8 mouse cellular contexts compared by ENCODE assay signal in genomic region chr17:35996949-35997348, GRCm38 (mm10). TPM values are rescaled to one million over a fixed set of nuclear protein-coding genes. Genes with fewer than 3 reads are reported as not detected.
DNase-seq lines count a peak whose midpoint lies in the region; ATAC-seq and TF ChIP-seq lines count a peak whose summit lies in the region.

No protein-coding gene starts in this region.

- intact Hi-C loops in heart, postnatal 25 days (cut with DNase I), result loop anchor here (1.0 to 5.0 kb wide), 2 partner anchors 38 to 115 kb away; no protein-coding TSS in a partner anchor

- 2% methylated on average over 11 of the region's 11 CpGs for WGBS in forebrain, embryonic 15.5 days
- under 1% methylated on average over 11 of the region's 11 CpGs for WGBS in lung, adult 2 months

- no peaks in the 10 kb centered on the region for H3K27me3 ChIP-seq in ES-Bruce4 (ENCODE audit: control insufficient read depth, insufficient read depth, low read length, poor library complexity, severe bottlenecking)
- H3K27me3 ChIP-seq in forebrain, embryonic 15.5 days, result no peaks in the 10 kb centered on the region

- peak; percentile 26; the same call in 1 of the 2 replicates for TF ChIP-seq EP300 in ES-Bruce4 (IDR thresholded peaks at IDR 0.05; ENCODE audit: insufficient read depth, low read depth, low read length)

- no peak overlapping the region for H3K4me2 ChIP-seq in forebrain, embryonic 15.5 days (replicated peaks)

- H3K27ac ChIP-seq in ES-Bruce4 (ENCODE audit: insufficient read depth, low read length), result no peak overlapping the region
- no peak overlapping the region for H3K27ac ChIP-seq in forebrain, embryonic 15.5 days (replicated peaks)

- peak; percentile 94 for DNase-seq in cerebellum, adult 11 months
- peak; percentile 84 for DNase-seq in heart, postnatal 25 days (ENCODE audit: low spot score)
- peak; percentile 89 to 98 for DNase-seq in layer of hippocampus, adult 18-20 months (ENCODE audit: low spot score in 2 of 2)
- peak; percentile 93 for DNase-seq in lung, adult 2 months
- DNase-seq in thymus, adult 18-20 months, result peak; percentile 89 to 96

- peak; percentile 92 for TF ChIP-seq CTCF in ES-Bruce4 (IDR thresholded peaks at IDR 0.05; ENCODE audit: low read depth, low read length)
- TF ChIP-seq CTCF in lung, adult 2 months (IDR thresholded peaks at IDR 0.05; ENCODE audit: insufficient read depth, low read length), result peak; percentile 95

- peak; percentile 65 for ATAC-seq in forebrain, embryonic 15.5 days (replicated peaks)
- ATAC-seq in neutrophil, adult 5-6 weeks (ENCODE audit: extremely low read depth, insufficient number of reproducible peaks, low FRiP score, poor library complexity, severe bottlenecking), result peak; percentile 75

- peaks cover 3% of the 10 kb centered on the region; the same call in 1 of the 2 replicates for H3K36me3 ChIP-seq in ES-Bruce4 (ENCODE audit: control insufficient read depth, insufficient read depth, low read length, poor library complexity, severe bottlenecking)
- no peaks in the 10 kb centered on the region for H3K36me3 ChIP-seq in forebrain, embryonic 15.5 days

- peaks cover 23% of the 10 kb centered on the region for H3K9me3 ChIP-seq in ES-Bruce4 (replicated peaks; ENCODE audit: control insufficient read depth, insufficient read depth, low read length, poor library complexity, severe bottlenecking)
- H3K9me3 ChIP-seq in forebrain, embryonic 15.5 days, result no peaks in the 10 kb centered on the region

- no peak overlapping the region for H3K4me3 ChIP-seq in ES-Bruce4 (ENCODE audit: low read depth, low read length)
- H3K4me3 ChIP-seq in forebrain, embryonic 15.5 days, result no peak overlapping the region
- no peak overlapping the region for H3K4me3 ChIP-seq in lung, adult 2 months (replicated peaks; ENCODE audit: extremely low read depth, low read depth, low read length)

- H3K4me1 ChIP-seq in ES-Bruce4 (ENCODE audit: control insufficient read depth, insufficient read depth, low read length), result no peaks in the 10 kb centered on the region
- H3K4me1 ChIP-seq in forebrain, embryonic 15.5 days, result peaks cover 26% of the 10 kb centered on the region
- H3K4me1 ChIP-seq in lung, adult 2 months (ENCODE audit: control insufficient read depth, insufficient read depth, low read length), result peaks cover 6% of the 10 kb centered on the region; the same call in 1 of the 2 replicates

- H3K9ac ChIP-seq in ES-Bruce4 (ENCODE audit: low read depth, poor library complexity, severe bottlenecking), result no peak overlapping the region
- H3K9ac ChIP-seq in forebrain, embryonic 15.5 days (replicated peaks), result no peak overlapping the region

- TF ChIP-seq POLR2A in ES-Bruce4 (IDR thresholded peaks at IDR 0.05; ENCODE audit: insufficient read depth, low read length), result no peak
- TF ChIP-seq POLR2A in lung, adult 2 months (IDR thresholded peaks at IDR 0.05; ENCODE audit: borderline replicate concordance, extremely low read depth, low read depth, low read length), result 0 out of 2 replicates have a peak, but pooled peaks have one; percentile 3

RNA-seq across cellular contexts. Expression of gene Prr3, which starts 16.9 kb away (rescaled TPM):
- 25.5 and 33.5 TPM in 2 replicates for polyA plus RNA-seq in ES-Bruce4 (2011; ENCODE audit: insufficient read depth, insufficient read length, low read depth, missing spikeins)
- polyA plus RNA-seq in forebrain, embryonic 15.5 days (2015; fragmentation: Nextera tagmentation; extraction: Ambion mirVana), result 76.8 and 92.2 TPM in 2 replicates
- total RNA-seq in heart, postnatal 25 days (2021), result 1 to 10 TPM; 3.8 to 4.4 TPM
- total RNA-seq in layer of hippocampus, adult 18-20 months (2021), result 10 to 100 TPM; 39.8 to 41.6 TPM
- 16.0 and 19.0 TPM in 2 replicates for polyA plus RNA-seq in lung, adult 2 months (2012; rRNA removed)
- total RNA-seq in neutrophil, adult 5-6 weeks (2017), result 21.6 and 33.6 TPM in 2 replicates

RNA-seq across cellular contexts. Expression of gene Gnl1, which starts 17.3 kb away (rescaled TPM):
- polyA plus RNA-seq in ES-Bruce4 (2011; ENCODE audit: insufficient read depth, insufficient read length, low read depth, missing spikeins), result 34.5 and 37.0 TPM in 2 replicates
- polyA plus RNA-seq in forebrain, embryonic 15.5 days (2015; fragmentation: Nextera tagmentation; extraction: Ambion mirVana), result 57.0 and 59.2 TPM in 2 replicates
- total RNA-seq in heart, postnatal 25 days (2021), result 10 to 100 TPM; 26.4 to 26.6 TPM
- 100 to 1,000 TPM; 147 to 150 TPM for total RNA-seq in layer of hippocampus, adult 18-20 months (2021)
- polyA plus RNA-seq in lung, adult 2 months (2012; rRNA removed), result 34.1 and 37.1 TPM in 2 replicates
- 39.3 and 41.5 TPM in 2 replicates for total RNA-seq in neutrophil, adult 5-6 weeks (2017)

RNA-seq across cellular contexts. Expression of gene H2-T24, which starts 23.4 kb away (rescaled TPM):
- polyA plus RNA-seq in ES-Bruce4 (2011; ENCODE audit: insufficient read depth, insufficient read length, low read depth, missing spikeins), result 0.78 TPM in 1 of 2 replicates, not detected in the other
- 5.4 and 5.8 TPM in 2 replicates for polyA plus RNA-seq in forebrain, embryonic 15.5 days (2015; fragmentation: Nextera tagmentation; extraction: Ambion mirVana)
- total RNA-seq in heart, postnatal 25 days (2021), result 1 to 10 TPM; 7.4 to 7.5 TPM
- total RNA-seq in layer of hippocampus, adult 18-20 months (2021), result 1 to 10 TPM; 1.1 to 1.2 TPM
- 9.2 and 16.5 TPM in 2 replicates for polyA plus RNA-seq in lung, adult 2 months (2012; rRNA removed)
- total RNA-seq in neutrophil, adult 5-6 weeks (2017), result 255 and 292 TPM in 2 replicates

RNA-seq across cellular contexts. Expression of gene Abcf1, which starts 27.4 kb away (rescaled TPM):
- polyA plus RNA-seq in ES-Bruce4 (2011; ENCODE audit: insufficient read depth, insufficient read length, low read depth, missing spikeins), result 174 and 213 TPM in 2 replicates
- 88.3 and 90.3 TPM in 2 replicates for polyA plus RNA-seq in forebrain, embryonic 15.5 days (2015; fragmentation: Nextera tagmentation; extraction: Ambion mirVana)
- 10 to 100 TPM; 64.2 to 66.6 TPM for total RNA-seq in heart, postnatal 25 days (2021)
- 10 to 100 TPM; 65.0 to 73.2 TPM for total RNA-seq in layer of hippocampus, adult 18-20 months (2021)
- 56.3 and 60.6 TPM in 2 replicates for polyA plus RNA-seq in lung, adult 2 months (2012; rRNA removed)
- total RNA-seq in neutrophil, adult 5-6 weeks (2017), result 162 and 172 TPM in 2 replicates

RNA-seq across cellular contexts. Expression of gene H2-T23, which starts 35.7 kb away (rescaled TPM):
- polyA plus RNA-seq in ES-Bruce4 (2011; ENCODE audit: insufficient read depth, insufficient read length, low read depth, missing spikeins), result 0.46 and 1.1 TPM in 2 replicates
- 6.9 and 7.0 TPM in 2 replicates for polyA plus RNA-seq in forebrain, embryonic 15.5 days (2015; fragmentation: Nextera tagmentation; extraction: Ambion mirVana)
- 10 to 100 TPM; 20.2 to 25.6 TPM for total RNA-seq in heart, postnatal 25 days (2021)
- 1 to 10 TPM; 5.4 to 5.9 TPM for total RNA-seq in layer of hippocampus, adult 18-20 months (2021)
- polyA plus RNA-seq in lung, adult 2 months (2012; rRNA removed), result 180 and 232 TPM in 2 replicates
- total RNA-seq in neutrophil, adult 5-6 weeks (2017), result 431 and 448 TPM in 2 replicates

Comparison
In these comparisons a context has a peak if more than half of its experiments do, and no peak if none do; other contexts are left out.
1. RNA of gene H2-T24, which starts 23.4 kb away (total RNA-seq): 255 to 292 TPM in neutrophil, adult 5-6 weeks; 7.4 to 7.5 TPM in heart, postnatal 25 days and 1.1 to 1.2 TPM in layer of hippocampus, adult 18-20 months; every median in the first group is over 10 times any median in the second.
2. Peak in every context shown above with its lines, with median percentiles within 50 percentile points of each other: DNase-seq.